Comparison of ENCODE assay signal across 10 mouse cellular contexts in genomic region chr2:4529254-4529729, GRCm38 (mm10).
DNase-seq lines count a peak whose midpoint lies in the region; ATAC-seq and TF ChIP-seq lines count a peak whose summit lies in the region.
"Had no signal": no experiment of that assay in that cellular context is flagged by ENCODE, and none has a peak within 500 bp of the region (broad histone marks: within the 10 kb centered on the region; RNA-seq: fewer than 3 reads in every experiment).

No protein-coding gene starts in this region.

- H3K27ac ChIP-seq in neural tube, embryonic 11.5 days (ENCODE audit: low read depth, low read length): peak overlapping the region; percentile 51; the same call in 1 of the 2 replicates
- peak overlapping the region; percentile 45 for H3K27ac ChIP-seq in forebrain, embryonic 16.5 days (ENCODE audit: low read length)
- H3K27ac ChIP-seq in limb, embryonic 14.5 days (replicated peaks; ENCODE audit: low read depth, low read length): no peak overlapping the region
- no peak overlapping the region for H3K27ac ChIP-seq in stomach, embryonic 16.5 days (ENCODE audit: low read length)
- H3K27ac ChIP-seq in heart, embryonic 12.5 days (ENCODE audit: poor library complexity, severe bottlenecking): no peak overlapping the region
- H3K27ac ChIP-seq: kidney, embryonic 15.5 days had no signal

- peak; percentile 69; the same call in 1 of the 2 replicates for ATAC-seq in neural tube, embryonic 11.5 days (ENCODE audit: insufficient read depth, low FRiP score, low TSS enrichment)
- ATAC-seq in forebrain, embryonic 16.5 days: peak; percentile 73
- 0 out of 2 replicates have a peak, but pooled peaks have one; percentile 26 for ATAC-seq in limb, embryonic 14.5 days (ENCODE audit: low FRiP score, low read depth)
- ATAC-seq in stomach, embryonic 16.5 days (ENCODE audit: insufficient read depth, low FRiP score): peak; percentile 44
- no peak for ATAC-seq in heart, embryonic 12.5 days (ENCODE audit: insufficient number of reproducible peaks, low FRiP score)

- no peak overlapping the region for H3K9ac ChIP-seq in neural tube, embryonic 11.5 days (ENCODE audit: low read length)
- H3K9ac ChIP-seq in forebrain, embryonic 16.5 days (replicated peaks; ENCODE audit: low read depth, low read length): no peak overlapping the region
- 0 out of 2 replicates have a peak overlapping the region, but pooled peaks have one; percentile 16 for H3K9ac ChIP-seq in limb, embryonic 14.5 days (ENCODE audit: low read depth, low read length, severe bottlenecking)
- no peak overlapping the region for H3K9ac ChIP-seq in stomach, embryonic 16.5 days (ENCODE audit: low read length)
- H3K9ac ChIP-seq in heart, embryonic 12.5 days: no peak overlapping the region
- H3K9ac ChIP-seq: kidney, embryonic 15.5 days had no signal

- H3K4me3 ChIP-seq in neural tube, embryonic 11.5 days (ENCODE audit: low read depth, low read length): no peak overlapping the region
- no peak overlapping the region for H3K4me3 ChIP-seq in forebrain, embryonic 16.5 days (replicated peaks; ENCODE audit: low read length)
- H3K4me3 ChIP-seq in limb, embryonic 14.5 days (replicated peaks; ENCODE audit: low read length): no peak overlapping the region
- no peak overlapping the region for H3K4me3 ChIP-seq in stomach, embryonic 16.5 days (replicated peaks; ENCODE audit: low read length)
- H3K4me3 ChIP-seq in heart, embryonic 12.5 days: no peak overlapping the region
- H3K4me3 ChIP-seq: kidney, embryonic 15.5 days had no signal

- H3K27me3 ChIP-seq in neural tube, embryonic 11.5 days (ENCODE audit: control insufficient read depth, insufficient read depth, low read length): no peaks in the 10 kb centered on the region
- H3K27me3 ChIP-seq in forebrain, embryonic 16.5 days (replicated peaks; ENCODE audit: control insufficient read depth, insufficient read depth, low read length): no peaks in the 10 kb centered on the region
- H3K27me3 ChIP-seq in limb, embryonic 14.5 days (ENCODE audit: control insufficient read depth, insufficient read depth, low read length): no peaks in the 10 kb centered on the region
- no peaks in the 10 kb centered on the region for H3K27me3 ChIP-seq in stomach, embryonic 16.5 days (ENCODE audit: control insufficient read depth, insufficient read depth, low read length)
- H3K27me3 ChIP-seq in heart, embryonic 12.5 days (replicated peaks): no peaks in the 10 kb centered on the region
- H3K27me3 ChIP-seq: kidney, embryonic 15.5 days had no signal

- peak; percentile 43 for DNase-seq in neural tube, embryonic 11.5 days (ENCODE audit: low spot score)
- DNase-seq in neural tube, embryonic 10.5 days (ENCODE audit: extremely low spot score, low spot score): no peak
- no peak for DNase-seq in limb, embryonic 14.5 days (ENCODE audit: low spot score)
- DNase-seq in ovary, postnatal 36 days (ENCODE audit: low spot score): no peak
- no peak for DNase-seq in thymus, postnatal 25 days
- DNase-seq: gastrocnemius, postnatal 10 days had no signal

- H3K36me3 ChIP-seq in neural tube, embryonic 11.5 days (ENCODE audit: control insufficient read depth, insufficient read depth, low read length): peaks cover 9% of the 10 kb centered on the region
- H3K36me3 ChIP-seq in forebrain, embryonic 16.5 days (ENCODE audit: control insufficient read depth, insufficient read depth): peaks cover 15% of the 10 kb centered on the region
- peaks cover 33% of the 10 kb centered on the region for H3K36me3 ChIP-seq in limb, embryonic 14.5 days (ENCODE audit: control insufficient read depth, insufficient read depth, low read length)
- H3K36me3 ChIP-seq in stomach, embryonic 16.5 days (ENCODE audit: control insufficient read depth, insufficient read depth, low read length): no peaks in the 10 kb centered on the region
- peaks cover 16% of the 10 kb centered on the region; the same call in 1 of the 2 replicates for H3K36me3 ChIP-seq in heart, embryonic 12.5 days

- 54% methylated on average over 9 of the region's 9 CpGs for WGBS in neural tube, embryonic 11.5 days
- WGBS in forebrain, embryonic 16.5 days: 30% methylated on average over 9 of the region's 9 CpGs
- 76% methylated on average over 9 of the region's 9 CpGs for WGBS in limb, embryonic 14.5 days
- WGBS in stomach, embryonic 16.5 days: 75% methylated on average over 9 of the region's 9 CpGs
- 57% methylated on average over 9 of the region's 9 CpGs for WGBS in heart, embryonic 12.5 days

- H3K4me2 ChIP-seq in neural tube, embryonic 11.5 days (ENCODE audit: low read depth): no peak overlapping the region
- H3K4me2 ChIP-seq in forebrain, embryonic 16.5 days (ENCODE audit: low read length): no peak overlapping the region
- no peak overlapping the region for H3K4me2 ChIP-seq in limb, embryonic 14.5 days (replicated peaks; ENCODE audit: low read depth, low read length, severe bottlenecking)
- no peak overlapping the region for H3K4me2 ChIP-seq in stomach, embryonic 16.5 days (ENCODE audit: low read depth, low read length)
- no peak overlapping the region for H3K4me2 ChIP-seq in heart, embryonic 12.5 days
- H3K4me2 ChIP-seq: kidney, embryonic 15.5 days had no signal

- no peaks in the 10 kb centered on the region; the same call in 1 of the 2 replicates for H3K4me1 ChIP-seq in neural tube, embryonic 11.5 days (ENCODE audit: control insufficient read depth, insufficient read depth, low read length)
- H3K4me1 ChIP-seq in forebrain, embryonic 16.5 days (replicated peaks; ENCODE audit: control insufficient read depth, insufficient read depth, low read length): peaks cover 7% of the 10 kb centered on the region
- no peaks in the 10 kb centered on the region for H3K4me1 ChIP-seq in limb, embryonic 14.5 days (ENCODE audit: control insufficient read depth, insufficient read depth, low read length)
- no peaks in the 10 kb centered on the region for H3K4me1 ChIP-seq in stomach, embryonic 16.5 days (ENCODE audit: control insufficient read depth, insufficient read depth, low read length)
- peaks cover 11% of the 10 kb centered on the region for H3K4me1 ChIP-seq in heart, embryonic 12.5 days (replicated peaks)
- H3K4me1 ChIP-seq: kidney, embryonic 15.5 days had no signal

- H3K9me3 ChIP-seq in neural tube, embryonic 11.5 days (ENCODE audit: control insufficient read depth, low read length): no peaks in the 10 kb centered on the region
- H3K9me3 ChIP-seq in forebrain, embryonic 16.5 days (ENCODE audit: control insufficient read depth, low read length): no peaks in the 10 kb centered on the region
- no peaks in the 10 kb centered on the region for H3K9me3 ChIP-seq in limb, embryonic 14.5 days (ENCODE audit: control insufficient read depth, low read length)
- H3K9me3 ChIP-seq in stomach, embryonic 16.5 days (replicated peaks; ENCODE audit: control insufficient read depth, low read length): no peaks in the 10 kb centered on the region
- no peaks in the 10 kb centered on the region for H3K9me3 ChIP-seq in heart, embryonic 12.5 days (replicated peaks)
- H3K9me3 ChIP-seq: kidney, embryonic 15.5 days had no signal

- TF ChIP-seq POLR2A in limb, embryonic 14.5 days (IDR thresholded peaks at IDR 0.05; ENCODE audit: borderline replicate concordance, extremely low read depth, insufficient read depth, insufficient read length): no peak

Comparison
In these comparisons a context has a peak if more than half of its experiments do, and no peak if none do; other contexts are left out.
1. H3K27ac ChIP-seq: peak in neural tube, embryonic 11.5 days (single experiment) and forebrain, embryonic 16.5 days (single experiment); none in limb, embryonic 14.5 days (single experiment), stomach, embryonic 16.5 days (single experiment) and heart, embryonic 12.5 days (single experiment).